Mouse (Mus musculus) sigmoid colon, adult 10 weeks (tissue): ENCODE results near the gene Gm21961. TPM values are rescaled to one million over a fixed set of nuclear protein-coding genes. Genes with fewer than 3 reads are reported as not detected.

ENCODE experiments used
- polyA plus RNA-seq: library from polyadenylated mRNA; stranded (reverse); fragments of 350-450 nt; fragmentation: Illumina TruSeq; extraction: RNeasy Lipid Tissue Mini Kit (QIAGEN cat#74804); gene quantifications from one replicate; pipeline ENCODE4 v1.2.3, GENCODE M21; 2014; ENCODE audit warnings: low read depth, low replicate concordance

Gene Gm21961
- not detected for polyA plus RNA-seq

GRCm38 (mm10) chr15:65014804-65015203 is at the start of gene Gm21961:
Gene Gm21961 (minus strand): TSS chr15:65014904.

Other genes starting within 250 kb of the Gm21961 start
- not detected for gene Gm21798, start 197.2 kb downstream of the Gm21961 start, polyA plus RNA-seq